Mouse (Mus musculus): ENCODE measurements around the gene Rap1gds1. TPM values are rescaled to one million over a fixed set of nuclear protein-coding genes. Genes with fewer than 3 reads are reported as not detected.

Gene Rap1gds1
- total and polyA plus RNA-seq, 2 experiments from 2014 or later = 32.2 to 47.9 TPM

- Histone ChIP-seq H3K9me3 (replicated peaks; ENCODE audit: control insufficient read depth, low read length) (no peaks in the 10 kb centered on the region), H3K9ac (replicated peaks; ENCODE audit: low read depth, low read length) (no peak overlapping the region), H3K27me3 (ENCODE audit: control insufficient read depth, insufficient read depth, low read length) (no peaks in the 10 kb centered on the region), H3K4me1 (ENCODE audit: control insufficient read depth, insufficient read depth) (peaks cover 11% of the 10 kb centered on the region; the same call in 1 of the 2 replicates), H3K36me3 (replicated peaks; ENCODE audit: control insufficient read depth, insufficient read depth, low read length) (no peaks in the 10 kb centered on the region), H3K27ac (ENCODE audit: low read depth) (no peak overlapping the region), H3K4me2 (ENCODE audit: low read depth, low read length) (no peak overlapping the region), H3K4me3 (ENCODE audit: low read depth, low read length) (no peak overlapping the region)
- no peak for DNase-seq (ENCODE audit: low spot score)
- no peak for ATAC-seq (ENCODE audit: insufficient read depth, low read depth)
- TF ChIP-seq CTCF (IDR thresholded peaks at IDR 0.05; ENCODE audit: low read depth) (no peak), EP300 (IDR thresholded peaks at IDR 0.05; ENCODE audit: low read depth) (no peak)
- 30% methylated on average over 6 of the region's 6 CpGs for WGBS
These were observed 193.2 kb downstream of the Rap1gds1 start for GRCm38 (mm10) chr3:138881725-138882347.

GRCm38 (mm10) chr3:138880999-138881724 is 193.8 kb downstream of the Rap1gds1 start:
- H3K4me1 ChIP-seq (ENCODE audit: control insufficient read depth, insufficient read depth) = peaks cover 11% of the 10 kb centered on the region; the same call in 1 of the 2 replicates
- H3K36me3 ChIP-seq (replicated peaks; ENCODE audit: control insufficient read depth, insufficient read depth, low read length) = no peaks in the 10 kb centered on the region
- no peak overlapping the region for H3K9ac ChIP-seq (replicated peaks; ENCODE audit: low read depth, low read length)
- no peaks in the 10 kb centered on the region for H3K9me3 ChIP-seq (replicated peaks; ENCODE audit: control insufficient read depth, low read length)
- no peak overlapping the region for H3K4me3 ChIP-seq (ENCODE audit: low read depth, low read length)
- no peak for DNase-seq (ENCODE audit: low spot score)
- H3K4me2 ChIP-seq (ENCODE audit: low read depth, low read length) = no peak overlapping the region
- TF ChIP-seq EP300 (IDR thresholded peaks at IDR 0.05; ENCODE audit: low read depth) (no peak), CTCF (IDR thresholded peaks at IDR 0.05; ENCODE audit: low read depth) (no peak)
- no peak overlapping the region for H3K27ac ChIP-seq (ENCODE audit: low read depth)
- WGBS = 70% methylated on average over 11 of the region's 11 CpGs
- no peak for ATAC-seq (ENCODE audit: insufficient read depth, low read depth)
- no peaks in the 10 kb centered on the region for H3K27me3 ChIP-seq (ENCODE audit: control insufficient read depth, insufficient read depth, low read length)

GRCm38 (mm10) chr3:138877741-138878140 is 197.3 kb downstream of the Rap1gds1 start:
- H3K4me2 ChIP-seq (ENCODE audit: low read depth, low read length) = no peak overlapping the region; the same call in 1 of the 2 replicates
- no peak overlapping the region for H3K4me3 ChIP-seq (ENCODE audit: low read depth, low read length)
- no peaks in the 10 kb centered on the region for H3K9me3 ChIP-seq (replicated peaks; ENCODE audit: control insufficient read depth, low read length)
- ATAC-seq (ENCODE audit: insufficient read depth, low read depth) (0 out of 2 replicates have a peak, but pooled peaks have one; percentile 40), DNase-seq (ENCODE audit: low spot score) (peak; percentile 20)
- no peaks in the 10 kb centered on the region for H3K36me3 ChIP-seq (replicated peaks; ENCODE audit: control insufficient read depth, insufficient read depth, low read length)
- no peaks in the 10 kb centered on the region for H3K27me3 ChIP-seq (ENCODE audit: control insufficient read depth, insufficient read depth, low read length)
- TF ChIP-seq CTCF (IDR thresholded peaks at IDR 0.05; ENCODE audit: low read depth) (no peak), EP300 (IDR thresholded peaks at IDR 0.05; ENCODE audit: low read depth) (no peak)
- 39% methylated on average over 4 of the region's 4 CpGs for WGBS
- H3K4me1 ChIP-seq (ENCODE audit: control insufficient read depth, insufficient read depth) = peaks cover 11% of the 10 kb centered on the region; the same call in 1 of the 2 replicates
- H3K9ac ChIP-seq (replicated peaks; ENCODE audit: low read depth, low read length) = no peak overlapping the region
- H3K27ac ChIP-seq (ENCODE audit: low read depth) = peak overlapping the region; percentile 51; the same call in 1 of the 2 replicates

- H3K4me2 ChIP-seq (ENCODE audit: low read depth, low read length) = peak overlapping the region; percentile 21; the same call in 1 of the 2 replicates
- no peak overlapping the region for H3K9ac ChIP-seq (replicated peaks; ENCODE audit: low read depth, low read length)
- H3K36me3 ChIP-seq (replicated peaks; ENCODE audit: control insufficient read depth, insufficient read depth, low read length) = no peaks in the 10 kb centered on the region
- H3K4me1 ChIP-seq (ENCODE audit: control insufficient read depth, insufficient read depth) = peaks cover 6% of the 10 kb centered on the region; the same call in 1 of the 2 replicates
- H3K27ac ChIP-seq (ENCODE audit: low read depth) = peak overlapping the region; percentile 51; the same call in 1 of the 2 replicates
- no peaks in the 10 kb centered on the region for H3K9me3 ChIP-seq (replicated peaks; ENCODE audit: control insufficient read depth, low read length)
- H3K27me3 ChIP-seq (ENCODE audit: control insufficient read depth, insufficient read depth, low read length) = no peaks in the 10 kb centered on the region
- TF ChIP-seq EP300 (IDR thresholded peaks at IDR 0.05; ENCODE audit: low read depth) = no peak
- no peak for TF ChIP-seq CTCF (IDR thresholded peaks at IDR 0.05; ENCODE audit: low read depth)
- ATAC-seq (ENCODE audit: insufficient read depth, low read depth) (no peak), DNase-seq (ENCODE audit: low spot score) (no peak)
- H3K4me3 ChIP-seq (ENCODE audit: low read depth, low read length) = no peak overlapping the region
- 87% methylated on average over 14 of the region's 14 CpGs for WGBS
These were observed 198.1 kb downstream of the Rap1gds1 start for GRCm38 (mm10) chr3:138876931-138877361.

GRCm38 (mm10) chr3:138876418-138876817 is 198.6 kb downstream of the Rap1gds1 start:
- H3K4me2 ChIP-seq (ENCODE audit: low read depth, low read length) = no peak overlapping the region
- WGBS = 92% methylated on average over 10 of the region's 10 CpGs
- H3K9ac ChIP-seq (replicated peaks; ENCODE audit: low read depth, low read length) = no peak overlapping the region
- DNase-seq (ENCODE audit: low spot score) (no peak), ATAC-seq (ENCODE audit: insufficient read depth, low read depth) (no peak)
- no peaks in the 10 kb centered on the region for H3K9me3 ChIP-seq (replicated peaks; ENCODE audit: control insufficient read depth, low read length)
- no peak overlapping the region for H3K4me3 ChIP-seq (ENCODE audit: low read depth, low read length)
- H3K27me3 ChIP-seq (ENCODE audit: control insufficient read depth, insufficient read depth, low read length) = no peaks in the 10 kb centered on the region
- no peaks in the 10 kb centered on the region for H3K36me3 ChIP-seq (replicated peaks; ENCODE audit: control insufficient read depth, insufficient read depth, low read length)
- TF ChIP-seq EP300 (IDR thresholded peaks at IDR 0.05; ENCODE audit: low read depth) (no peak), CTCF (IDR thresholded peaks at IDR 0.05; ENCODE audit: low read depth) (no peak)
- peak overlapping the region; percentile 51; the same call in 1 of the 2 replicates for H3K27ac ChIP-seq (ENCODE audit: low read depth)
- H3K4me1 ChIP-seq (ENCODE audit: control insufficient read depth, insufficient read depth) = 0 out of 2 replicates have a peak, but pooled peaks cover under 1% of the 10 kb centered on the region
